Mouse (Mus musculus): ENCODE measurements around the gene Gm20388.

DNA sequence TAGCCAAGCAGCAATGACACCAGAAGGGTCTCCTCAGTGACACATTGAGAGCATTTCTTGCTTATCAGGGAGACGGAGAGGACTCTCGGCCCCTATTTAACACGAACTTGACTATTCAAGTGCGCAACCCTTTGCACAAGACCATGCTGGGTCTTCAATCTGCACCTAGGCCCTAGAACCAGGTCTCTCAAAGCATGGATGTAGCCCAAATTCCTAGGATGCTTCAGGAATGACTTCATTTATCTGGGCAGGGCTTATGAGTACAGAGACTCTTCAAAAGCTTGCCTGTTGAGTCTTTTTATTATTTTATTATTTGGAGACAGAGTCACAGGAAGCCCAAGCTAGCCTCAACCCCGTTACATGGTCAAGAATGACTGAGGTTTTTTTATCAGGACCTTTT is 3373.9 kb downstream of the Gm20388 start:
- TF ChIP-seq CTCF (IDR thresholded peaks at IDR 0.05; ENCODE audit: low read depth) (no peak), EP300 (IDR thresholded peaks at IDR 0.05; ENCODE audit: low read depth) (no peak)
